Mouse (Mus musculus) G1E (cell line): ENCODE results near the gene Pipox.

Experiments used
- CTCF ChIP-seq: IDR thresholded peaks from 2 replicates; pipeline ENCODE4 v1.5.1; 2012; ENCODE audit warnings: low read depth, low read length, inconsistent platforms, mixed read lengths
- POLR2AphosphoS5 ChIP-seq: IDR thresholded peaks from 2 replicates; pipeline ENCODE4 v1.6.1; 2012; ENCODE audit warnings: low read depth, low read length, inconsistent platforms; ENCODE audit not compliant: insufficient replicate concordance
- TAL1 ChIP-seq: conservative IDR thresholded peaks from 2 replicates; pipeline ENCODE4 v1.6.1; 2012; ENCODE audit warnings: low read depth, low read length, inconsistent platforms, mixed read lengths

DNA sequence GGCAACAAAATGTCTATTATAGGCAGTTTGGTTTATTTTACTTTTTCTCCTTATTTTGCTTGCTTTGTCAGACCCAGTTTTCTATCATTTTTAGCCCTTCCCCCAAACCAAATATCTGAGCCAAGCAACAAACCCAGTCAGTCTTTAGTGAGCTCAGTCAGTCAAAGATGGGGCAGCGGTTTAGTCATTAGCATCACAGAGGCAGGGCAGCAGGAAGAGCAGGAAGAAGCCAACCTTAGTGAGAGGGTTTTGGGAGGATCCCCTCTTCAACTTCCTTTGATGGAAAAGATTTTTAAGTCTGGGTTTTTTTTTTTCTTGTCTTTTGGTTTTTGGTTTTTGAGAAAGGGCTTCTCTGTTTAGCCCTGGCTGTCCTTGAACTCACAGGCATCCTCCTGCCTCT, 10.8 kb upstream of the Pipox start:
- TF ChIP-seq TAL1 (no peak), CTCF (no peak), POLR2AphosphoS5 (no peak)
